Mouse (Mus musculus): ENCODE results near the gene Bcl2a1c. TPM values are rescaled to one million over a fixed set of nuclear protein-coding genes. Genes with fewer than 3 reads are reported as not detected.
"Not testable (repeated sequence)": the region's sequence is repeated elsewhere in the genome, so short reads cannot be mapped to it uniquely, and the experiment has no call there.

The Bcl2a1c gene
- polyA plus RNA-seq (2012; ENCODE audit: insufficient read depth, low replicate concordance) = not detected in 2 replicates

- H3K4me1 ChIP-seq; H3K4me3 ChIP-seq (replicated peaks); H3K36me3 ChIP-seq (replicated peaks; ENCODE audit: low read length); H3K9me3 ChIP-seq; H3K27me3 ChIP-seq (replicated peaks): not testable (repeated sequence)
These were observed at the start of gene Bcl2a1c for GRCm38 (mm10) chr9:114329855-114330254. Gene Bcl2a1c (plus strand): TSS chr9:114330135.

- not testable (repeated sequence) for H3K4me1 ChIP-seq; H3K27me3 ChIP-seq (replicated peaks); H3K36me3 ChIP-seq (replicated peaks; ENCODE audit: low read length)
These were observed 24.0 kb upstream of the Bcl2a1c start for GRCm38 (mm10) chr9:114305957-114306356.

GRCm38 (mm10) chr9:114311752-114312151, 18.2 kb upstream of the Bcl2a1c start:
- not testable (repeated sequence) for H3K36me3 ChIP-seq (replicated peaks; ENCODE audit: low read length); H3K4me3 ChIP-seq (replicated peaks); H3K9me3 ChIP-seq; H3K4me1 ChIP-seq; H3K27me3 ChIP-seq (replicated peaks)

More at GRCm38 (mm10) chr9:114305957-114306356, 24.0 kb upstream of the Bcl2a1c start:
- H3K4me3 ChIP-seq (replicated peaks); H3K9me3 ChIP-seq: not testable (repeated sequence)

DNA sequence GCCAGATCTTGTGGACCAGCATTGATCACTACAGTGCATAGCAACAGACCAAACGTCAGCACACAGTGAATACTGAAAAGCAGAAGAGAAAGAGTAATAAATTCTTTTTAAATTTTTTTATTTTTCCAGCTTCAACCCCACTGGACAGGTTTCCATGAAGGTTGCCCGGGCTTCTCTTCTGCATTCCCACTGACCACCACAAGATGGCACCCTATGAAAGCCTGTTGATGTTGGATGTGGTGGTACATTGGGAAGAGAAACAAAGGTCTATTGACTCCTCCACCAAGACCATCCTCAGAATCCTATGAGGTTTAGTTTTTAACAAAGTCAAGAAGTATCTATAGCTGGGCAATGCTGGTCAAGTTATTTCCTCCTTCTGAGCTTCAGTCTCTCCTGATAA, 11.9 kb upstream of the Bcl2a1c start:
- Histone ChIP-seq H3K36me3 (replicated peaks; ENCODE audit: low read length) (no peaks in the 10 kb centered on the region), H3K9me3 (no peaks in the 10 kb centered on the region), H3K27me3 (replicated peaks) (no peaks in the 10 kb centered on the region), H3K4me1 (no peaks in the 10 kb centered on the region), H3K4me3 (replicated peaks) (no peak overlapping the region)
- TF ChIP-seq FLI1 (IDR thresholded peaks at IDR 0.05; ENCODE audit: low read length) = no peak
- no peak for TF ChIP-seq GATA1 (IDR thresholded peaks at IDR 0.05; ENCODE audit: borderline replicate concordance, low read length)

GRCm38 (mm10) chr9:114326011-114326748, 3.8 kb upstream of the Bcl2a1c start:
- H3K4me1 ChIP-seq = peaks cover 4% of the 10 kb centered on the region; the same call in 1 of the 2 replicates
- H3K27me3 ChIP-seq (replicated peaks) = no peaks in the 10 kb centered on the region
- TF ChIP-seq GATA1 (IDR thresholded peaks at IDR 0.05; ENCODE audit: borderline replicate concordance, low read length) = no peak
- TF ChIP-seq FLI1 (IDR thresholded peaks at IDR 0.05; ENCODE audit: low read length) = no peak
- H3K9me3 ChIP-seq = no peaks in the 10 kb centered on the region
- no peaks in the 10 kb centered on the region for H3K36me3 ChIP-seq (replicated peaks; ENCODE audit: low read length)
- H3K4me3 ChIP-seq (replicated peaks) = no peak overlapping the region

DNA sequence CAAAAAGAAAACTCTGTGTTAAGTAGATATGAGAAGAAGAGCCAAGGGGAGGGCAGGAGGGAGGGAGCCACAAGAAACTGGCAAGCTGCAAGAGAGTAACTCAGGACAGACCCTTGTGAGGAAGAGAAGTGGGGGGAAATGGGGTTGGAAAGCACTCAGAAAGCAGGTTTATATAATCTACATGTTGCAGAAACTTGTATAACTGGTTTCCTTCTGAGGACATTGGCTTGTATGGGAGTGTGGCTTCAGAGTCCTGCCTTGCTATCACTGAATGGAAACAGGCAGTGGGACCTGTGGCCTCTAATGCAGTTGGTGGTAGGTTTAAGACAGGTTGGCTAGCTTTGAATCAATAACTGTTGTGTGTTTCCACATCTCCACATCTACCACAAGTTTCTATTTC, 1.6 kb upstream of the Bcl2a1c start:
- H3K27me3 ChIP-seq (replicated peaks); H3K4me1 ChIP-seq: not testable (repeated sequence)

DNA sequence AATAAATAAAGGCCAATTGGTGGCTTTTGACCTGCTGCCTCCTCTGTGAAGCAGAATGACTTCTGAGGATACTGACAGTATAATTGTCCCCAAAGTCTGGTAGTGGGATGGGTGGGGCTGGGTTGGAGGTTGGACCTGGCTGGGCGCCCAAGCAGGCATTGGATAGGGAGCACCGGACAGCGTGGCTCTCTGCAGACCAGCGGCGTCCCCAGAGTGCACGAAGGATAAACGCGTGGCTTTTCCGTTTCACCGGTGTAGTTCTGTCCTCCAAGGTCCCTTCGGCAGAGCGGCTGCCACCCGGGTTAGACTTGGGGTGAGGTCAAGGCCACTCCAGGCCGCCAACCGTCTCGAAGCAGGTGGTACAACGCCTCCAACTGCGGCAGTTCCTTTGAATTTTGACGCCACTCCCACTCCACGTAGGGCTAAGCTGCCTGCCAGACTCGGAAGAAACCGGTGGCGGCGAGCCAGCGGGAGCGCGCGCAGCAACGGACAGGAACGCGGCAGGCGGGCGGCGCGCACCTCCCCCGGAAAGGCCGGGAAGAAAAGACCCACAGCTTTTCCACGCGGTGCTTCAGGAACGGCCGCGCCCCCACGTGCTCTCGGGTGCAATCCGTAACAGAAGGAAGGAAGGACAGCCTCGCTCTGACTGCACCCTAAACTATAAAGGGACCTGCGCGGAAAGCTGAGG, 38.0 kb downstream of the Bcl2a1c start:
- H3K4me1 ChIP-seq = peaks cover 17% of the 10 kb centered on the region
- H3K9me3 ChIP-seq = no peaks in the 10 kb centered on the region
- TF ChIP-seq FLI1 (IDR thresholded peaks at IDR 0.05; ENCODE audit: low read length) = no peak
- TF ChIP-seq GATA1 (IDR thresholded peaks at IDR 0.05; ENCODE audit: borderline replicate concordance, low read length) = no peak
- H3K27me3 ChIP-seq (replicated peaks) = peaks cover 13% of the 10 kb centered on the region
- peaks cover under 1% of the 10 kb centered on the region for H3K36me3 ChIP-seq (replicated peaks; ENCODE audit: low read length)
- peak overlapping the region; percentile 92 for H3K4me3 ChIP-seq (replicated peaks)

More for the DNA sequence above, 1.6 kb upstream of the Bcl2a1c start:
- H3K4me3 ChIP-seq (replicated peaks); H3K9me3 ChIP-seq; H3K36me3 ChIP-seq (replicated peaks; ENCODE audit: low read length): not testable (repeated sequence)

DNA sequence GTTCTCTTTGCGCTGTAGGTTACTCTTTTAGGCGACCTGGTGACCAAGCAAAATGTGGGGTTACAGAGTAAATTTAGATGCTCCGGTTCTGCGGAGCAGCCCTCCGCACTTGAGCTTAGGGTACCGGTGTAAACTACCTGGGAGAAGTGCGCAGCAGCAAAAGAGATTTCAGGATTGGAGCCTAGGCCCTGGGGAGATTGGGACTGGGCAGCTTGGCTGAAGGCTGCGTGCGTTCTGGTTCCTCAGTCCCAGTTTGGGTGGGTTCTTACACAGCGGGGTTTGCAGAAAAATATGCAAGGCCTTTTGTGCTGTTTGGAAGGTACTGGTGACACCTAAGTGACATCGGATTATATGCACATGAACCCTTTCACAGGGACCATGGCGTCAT, 38.5 kb downstream of the Bcl2a1c start:
- peak overlapping the region; percentile 92 for H3K4me3 ChIP-seq (replicated peaks)
- H3K4me1 ChIP-seq = peaks cover 17% of the 10 kb centered on the region
- H3K9me3 ChIP-seq = no peaks in the 10 kb centered on the region
- H3K27me3 ChIP-seq (replicated peaks) = peaks cover 13% of the 10 kb centered on the region
- peaks cover 6% of the 10 kb centered on the region for H3K36me3 ChIP-seq (replicated peaks; ENCODE audit: low read length)
- TF ChIP-seq GATA1 (IDR thresholded peaks at IDR 0.05; ENCODE audit: borderline replicate concordance, low read length) (no peak), FLI1 (IDR thresholded peaks at IDR 0.05; ENCODE audit: low read length) (no peak)

DNA sequence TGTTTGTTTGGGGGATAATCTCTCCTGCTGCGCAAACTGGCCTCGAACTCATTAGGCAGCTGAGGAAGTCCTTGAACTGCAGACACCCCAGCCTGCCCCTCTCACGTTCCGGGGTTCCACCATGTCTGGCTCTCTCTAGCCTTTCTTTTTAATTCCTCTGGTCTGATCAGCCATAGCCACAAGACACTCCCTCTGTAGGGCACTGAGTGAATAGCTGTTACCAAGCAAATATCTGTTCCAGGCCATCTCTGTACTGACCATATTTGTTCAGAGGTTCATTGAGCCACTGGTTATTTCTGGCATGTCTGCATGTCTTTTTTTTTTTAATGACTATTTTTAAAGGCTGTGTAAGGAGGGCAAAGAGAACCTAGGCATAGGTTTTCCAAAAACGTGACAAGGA, 39.5 kb downstream of the Bcl2a1c start:
- H3K27me3 ChIP-seq (replicated peaks); H3K4me3 ChIP-seq (replicated peaks); H3K9me3 ChIP-seq; H3K36me3 ChIP-seq (replicated peaks; ENCODE audit: low read length): not testable (repeated sequence)
- peaks cover 17% of the 10 kb centered on the region for H3K4me1 ChIP-seq

GRCm38 (mm10) chr9:114371717-114372116, 41.8 kb downstream of the Bcl2a1c start:
- Histone ChIP-seq H3K4me1 (peaks cover 22% of the 10 kb centered on the region), H3K36me3 (replicated peaks; ENCODE audit: low read length) (peaks cover 28% of the 10 kb centered on the region)
- not testable (repeated sequence) for H3K4me3 ChIP-seq (replicated peaks); H3K9me3 ChIP-seq; H3K27me3 ChIP-seq (replicated peaks)
